Mouse (Mus musculus) embryonic facial prominence, embryonic 10.5 days (tissue): ENCODE measurements around the gene Usp22. TPM values are rescaled to one million over a fixed set of nuclear protein-coding genes. Genes with fewer than 3 reads are reported as not detected.

ENCODE experiments used
- DNase-seq: peaks from one replicate; pipeline ENCODE4 v3.0.0-alpha.2; 2017; ENCODE audit warnings: low spot score
- H3K27ac ChIP-seq: fragments of 300-500 bp; sonication (generic); replicated peaks from 2 replicates; pipeline ENCODE4 v1.5.1; 2016; ENCODE audit warnings: mild to moderate bottlenecking
- H3K27me3 ChIP-seq: fragments of 300-500 bp; sonication (generic); replicated peaks from 2 replicates; pipeline ENCODE4 v1.6.1; 2016; ENCODE audit warnings: low read depth, mild to moderate bottlenecking; ENCODE audit not compliant: poor library complexity, severe bottlenecking
- H3K36me3 ChIP-seq: fragments of 300-500 bp; sonication (generic); replicated peaks from 2 replicates; pipeline ENCODE4 v1.6.1; 2016; ENCODE audit warnings: mild to moderate bottlenecking, moderate library complexity
- H3K4me1 ChIP-seq: fragments of 300-500 bp; sonication (generic); 2 replicates; pipeline ENCODE4 v1.6.1; 2016
- H3K4me3 ChIP-seq: fragments of 300-500 bp; sonication (generic); 2 replicates; pipeline ENCODE4 v1.5.1; 2016; ENCODE audit warnings: mild to moderate bottlenecking, moderate library complexity
- H3K9me3 ChIP-seq: fragments of 300-500 bp; sonication (generic); 2 replicates; pipeline ENCODE4 v1.6.1; 2016; ENCODE audit warnings: mild to moderate bottlenecking
- WGBS: fragments of 180-500 bp; shearing (Covaris S2); methylation state at CpG from one replicate; pipeline ENCODE4 v1.1.7; 2016; 5-methylcytosine and 5-hydroxymethylcytosine counted together
- polyA plus RNA-seq: library from polyadenylated mRNA; unstranded; fragments of >200 nt; fragmentation: Nextera tagmentation; extraction: Ambion mirVana; gene quantifications from 2 replicates; pipeline ENCODE4 v1.2.1, GENCODE M21; 2016

The Usp22 gene
- polyA plus RNA-seq, 1 experiment from 2014 or later = 189 TPM

- no peaks in the 10 kb centered on the region for H3K27me3 ChIP-seq
- no peak within 1 kb of the TSS for H3K4me3 ChIP-seq
- no peak within 1 kb of the TSS for H3K27ac ChIP-seq
- no peaks in the 10 kb centered on the region for H3K36me3 ChIP-seq
- no peaks in the 10 kb centered on the region for H3K9me3 ChIP-seq
- H3K4me1 ChIP-seq = no peaks in the 10 kb centered on the region
- WGBS = 84% methylated on average over 23 of the region's 23 CpGs
- DNase-seq = no peak
Observed at GRCm38 (mm10) chr11:61126606-61127355, 48.1 kb downstream of the Usp22 start, which contains the start of gene Tnfrsf13b. Tnfrsf13b (plus strand) TSS chr11:61126755.

- Histone ChIP-seq H3K27ac (no peak overlapping the region), H3K27me3 (no peaks in the 10 kb centered on the region), H3K4me1 (no peaks in the 10 kb centered on the region), H3K36me3 (no peaks in the 10 kb centered on the region), H3K4me3 (no peak overlapping the region), H3K9me3 (no peaks in the 10 kb centered on the region)
- DNase-seq = no peak
- 87% methylated on average over 5 of the region's 5 CpGs for WGBS
Observed at GRCm38 (mm10) chr11:61125970-61126369, 48.9 kb downstream of the Usp22 start.

GRCm38 (mm10) chr11:61123886-61124285, 51.0 kb downstream of the Usp22 start:
- Histone ChIP-seq H3K27me3 (no peaks in the 10 kb centered on the region), H3K36me3 (no peaks in the 10 kb centered on the region), H3K27ac (no peak overlapping the region), H3K9me3 (no peaks in the 10 kb centered on the region), H3K4me1 (no peaks in the 10 kb centered on the region), H3K4me3 (no peak overlapping the region)
- 75% methylated on average over 3 of the region's 3 CpGs for WGBS
- no peak for DNase-seq

- no peak overlapping the region for H3K27ac ChIP-seq
- no peaks in the 10 kb centered on the region for H3K4me1 ChIP-seq
- H3K36me3 ChIP-seq = no peaks in the 10 kb centered on the region
- no peak for DNase-seq
- no peaks in the 10 kb centered on the region for H3K9me3 ChIP-seq
- WGBS = 90% methylated on average over 8 of the region's 8 CpGs
- no peak overlapping the region for H3K4me3 ChIP-seq
- no peaks in the 10 kb centered on the region for H3K27me3 ChIP-seq
Observed at GRCm38 (mm10) chr11:61122769-61123288, 52.0 kb downstream of the Usp22 start.

GRCm38 (mm10) chr11:61122283-61122768, 52.5 kb downstream of the Usp22 start:
- no peak for DNase-seq
- Histone ChIP-seq H3K4me3 (no peak overlapping the region), H3K4me1 (peaks cover 4% of the 10 kb centered on the region; the same call in 1 of the 2 replicates), H3K9me3 (no peaks in the 10 kb centered on the region), H3K36me3 (no peaks in the 10 kb centered on the region), H3K27ac (no peak overlapping the region), H3K27me3 (no peaks in the 10 kb centered on the region)
- 88% methylated on average over 9 of the region's 9 CpGs for WGBS

GRCm38 (mm10) chr11:61119996-61120583, 54.8 kb downstream of the Usp22 start:
- Histone ChIP-seq H3K9me3 (no peaks in the 10 kb centered on the region), H3K27me3 (no peaks in the 10 kb centered on the region), H3K4me3 (no peak overlapping the region), H3K4me1 (peaks cover 5% of the 10 kb centered on the region; the same call in 1 of the 2 replicates), H3K27ac (no peak overlapping the region), H3K36me3 (no peaks in the 10 kb centered on the region)
- DNase-seq = no peak
- 89% methylated on average over 3 of the region's 3 CpGs for WGBS

GRCm38 (mm10) chr11:61116226-61116625, 58.6 kb downstream of the Usp22 start:
- DNase-seq = no peak
- Histone ChIP-seq H3K4me3 (no peak overlapping the region), H3K27me3 (no peaks in the 10 kb centered on the region), H3K4me1 (peaks cover 9% of the 10 kb centered on the region; the same call in 1 of the 2 replicates), H3K9me3 (no peaks in the 10 kb centered on the region), H3K27ac (no peak overlapping the region), H3K36me3 (no peaks in the 10 kb centered on the region)
- 70% methylated on average over 8 of the region's 8 CpGs for WGBS

- Histone ChIP-seq H3K36me3 (no peaks in the 10 kb centered on the region), H3K9me3 (no peaks in the 10 kb centered on the region), H3K27me3 (no peaks in the 10 kb centered on the region), H3K4me1 (peaks cover 10% of the 10 kb centered on the region; the same call in 1 of the 2 replicates), H3K27ac (no peak overlapping the region), H3K4me3 (no peak overlapping the region)
- DNase-seq = no peak
- 86% methylated on average over 8 of the region's 8 CpGs for WGBS
Observed at GRCm38 (mm10) chr11:61112323-61112995, 62.4 kb downstream of the Usp22 start.

GRCm38 (mm10) chr11:61111472-61111871, 63.4 kb downstream of the Usp22 start:
- Histone ChIP-seq H3K27ac (no peak overlapping the region), H3K27me3 (no peaks in the 10 kb centered on the region), H3K4me1 (peaks cover 7% of the 10 kb centered on the region; the same call in 1 of the 2 replicates), H3K9me3 (no peaks in the 10 kb centered on the region), H3K36me3 (no peaks in the 10 kb centered on the region), H3K4me3 (no peak overlapping the region)
- DNase-seq = no peak
- WGBS = 91% methylated on average over 4 of the region's 4 CpGs

- H3K27ac ChIP-seq = no peak overlapping the region
- WGBS = 74% methylated on average over 1 of the region's 1 CpGs
- peaks cover 7% of the 10 kb centered on the region; the same call in 1 of the 2 replicates for H3K4me1 ChIP-seq
- H3K36me3 ChIP-seq = no peaks in the 10 kb centered on the region
- H3K27me3 ChIP-seq = no peaks in the 10 kb centered on the region; the same call in 1 of the 2 replicates
- no peak overlapping the region for H3K4me3 ChIP-seq
- H3K9me3 ChIP-seq = no peaks in the 10 kb centered on the region
- DNase-seq = no peak
Observed at GRCm38 (mm10) chr11:61110928-61111327, 63.9 kb downstream of the Usp22 start.

GRCm38 (mm10) chr11:61110113-61110512, 64.7 kb downstream of the Usp22 start:
- Histone ChIP-seq H3K4me1 (peaks cover 7% of the 10 kb centered on the region; the same call in 1 of the 2 replicates), H3K9me3 (no peaks in the 10 kb centered on the region), H3K27ac (no peak overlapping the region), H3K27me3 (peaks cover 3% of the 10 kb centered on the region; the same call in 1 of the 2 replicates), H3K36me3 (no peaks in the 10 kb centered on the region), H3K4me3 (no peak overlapping the region)
- WGBS = 83% methylated on average over 10 of the region's 10 CpGs
- DNase-seq = no peak

GRCm38 (mm10) chr11:61109707-61110106, 65.1 kb downstream of the Usp22 start:
- WGBS = 82% methylated on average over 6 of the region's 6 CpGs
- no peaks in the 10 kb centered on the region for H3K9me3 ChIP-seq

More at GRCm38 (mm10) chr11:61109707-61110106, 65.1 kb downstream of the Usp22 start:
- H3K4me1 ChIP-seq = peaks cover 7% of the 10 kb centered on the region; the same call in 1 of the 2 replicates
- no peak for DNase-seq
- H3K4me3 ChIP-seq = no peak overlapping the region
- H3K36me3 ChIP-seq = no peaks in the 10 kb centered on the region
- no peak overlapping the region for H3K27ac ChIP-seq
- peaks cover 4% of the 10 kb centered on the region; the same call in 1 of the 2 replicates for H3K27me3 ChIP-seq
